Mouse (Mus musculus): ENCODE data around the gene Pabpn1l.

GRCm38 (mm10) chr8:122666338-122666764, 43.8 kb upstream of the Pabpn1l start:
- TF ChIP-seq CEBPB (IDR thresholded peaks at IDR 0.05; ENCODE audit: insufficient read depth, poor library complexity, severe bottlenecking) (no peak), POLR2A (IDR thresholded peaks at IDR 0.05; ENCODE audit: insufficient read length, low read depth) (no peak), USF1 (IDR thresholded peaks at IDR 0.05; ENCODE audit: low read depth) (no peak), MYOG (IDR thresholded peaks at IDR 0.05; ENCODE audit: control insufficient read depth in 1 of 3, insufficient read depth in 1 of 3, insufficient read length in 2 of 3, low read depth in 2 of 3) (no peak), TCF12 (IDR thresholded peaks at IDR 0.05; ENCODE audit: insufficient read depth, poor library complexity, severe bottlenecking) (no peak)

Data from myocyte (in vitro differentiated cells).